7 mouse cellular contexts compared by ENCODE assay signal in the genomic region with DNA sequence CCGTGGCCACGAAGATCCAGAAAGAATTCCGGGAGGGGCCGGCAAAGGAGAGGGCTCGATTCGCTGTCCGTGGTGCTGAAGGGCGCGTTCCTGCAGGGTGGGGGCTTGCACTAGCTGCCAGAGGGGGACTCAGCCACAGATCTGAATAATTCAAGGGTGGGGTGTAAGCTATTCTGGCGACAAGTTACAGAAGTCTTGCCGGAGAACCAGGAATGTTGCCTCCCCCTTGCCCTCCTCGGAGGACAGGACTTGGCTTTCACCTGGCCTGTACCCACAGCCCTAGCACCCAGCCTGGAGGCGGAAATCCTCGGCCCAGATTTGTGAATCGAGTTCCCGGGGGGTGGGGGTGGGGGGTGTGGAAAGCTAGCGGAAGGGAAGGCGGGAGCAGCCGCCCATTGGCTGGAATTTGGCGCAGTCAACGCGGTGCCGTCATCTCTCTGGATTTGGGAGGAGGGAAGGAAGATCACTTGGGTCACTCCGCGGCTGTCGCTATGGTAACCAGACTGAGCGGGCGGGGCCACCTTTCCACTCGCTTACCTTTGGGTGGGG. TPM values are rescaled to one million over a fixed set of nuclear protein-coding genes. Genes with fewer than 3 reads are reported as not detected.
DNase-seq lines count a peak whose midpoint lies in the region; ATAC-seq lines count a peak whose summit lies in the region.

No protein-coding gene starts in this region.

- under 1% methylated on average over 29 of the region's 29 CpGs for WGBS in midbrain, embryonic 13.5 days
- under 1% methylated on average over 29 of the region's 29 CpGs for WGBS in stomach, embryonic 15.5 days

- H3K9me3 ChIP-seq in midbrain, embryonic 13.5 days = no peaks in the 10 kb centered on the region
- H3K9me3 ChIP-seq in stomach, embryonic 15.5 days = no peaks in the 10 kb centered on the region

- intact Hi-C loops in left cerebral cortex, postnatal 36 days (cut with DNase I) = no loop called here

- ATAC-seq in midbrain, embryonic 13.5 days = peak; percentile 39
- peak; percentile 24; the same call in 1 of the 2 replicates for ATAC-seq in stomach, embryonic 15.5 days (ENCODE audit: insufficient read depth, low FRiP score, low read depth)

- peak overlapping the region; percentile 89 for H3K4me3 ChIP-seq in midbrain, embryonic 13.5 days (replicated peaks)
- peak overlapping the region; percentile 33 for H3K4me3 ChIP-seq in stomach, embryonic 15.5 days (replicated peaks)

- 0 out of 2 replicates have a peak, but pooled peaks cover 2% of the 10 kb centered on the region for H3K27me3 ChIP-seq in midbrain, embryonic 13.5 days
- peaks cover 70% of the 10 kb centered on the region for H3K27me3 ChIP-seq in stomach, embryonic 15.5 days (replicated peaks)

- peak; percentile 82 to 83 for DNase-seq in adrenal gland, postnatal 36 days
- DNase-seq in embryo, embryonic 10 days (ENCODE audit: low spot score) = peak; percentile 90
- peak; percentile 47 to 61 for DNase-seq in gastrocnemius, postnatal 4 days (ENCODE audit: low spot score in 2 of 2)
- peak; percentile 26 for DNase-seq in kidney, adult 11 months
- DNase-seq in left cerebral cortex, postnatal 36 days (ENCODE audit: low spot score in 2 of 2) = peak; percentile 89 to 90

- H3K27ac ChIP-seq in midbrain, embryonic 13.5 days = peak overlapping the region; percentile 76
- H3K27ac ChIP-seq in stomach, embryonic 15.5 days = no peak overlapping the region

- peak overlapping the region; percentile 93 for H3K4me2 ChIP-seq in midbrain, embryonic 13.5 days (replicated peaks)
- peak overlapping the region; percentile 62 for H3K4me2 ChIP-seq in stomach, embryonic 15.5 days

- H3K4me1 ChIP-seq in midbrain, embryonic 13.5 days (replicated peaks) = peaks cover 51% of the 10 kb centered on the region
- peaks cover 26% of the 10 kb centered on the region for H3K4me1 ChIP-seq in stomach, embryonic 15.5 days

- H3K9ac ChIP-seq in midbrain, embryonic 13.5 days (replicated peaks) = peak overlapping the region; percentile 98
- no peak overlapping the region for H3K9ac ChIP-seq in stomach, embryonic 15.5 days

- H3K36me3 ChIP-seq in midbrain, embryonic 13.5 days = no peaks in the 10 kb centered on the region
- no peaks in the 10 kb centered on the region for H3K36me3 ChIP-seq in stomach, embryonic 15.5 days

RNA-seq across cellular contexts. Expression of gene Cdk5r2, which starts 3.5 kb away (rescaled TPM):
- total RNA-seq in adrenal gland, postnatal 36 days (2021) = 1 to 10 TPM; 2.8 to 3.5 TPM
- total RNA-seq in gastrocnemius, postnatal 4 days (2021) = under 1 TPM; 0.12 to 0.18 TPM
- total RNA-seq in left cerebral cortex, postnatal 36 days (2021) = 100 to 1,000 TPM; 384 to 481 TPM
- polyA plus RNA-seq in midbrain, embryonic 13.5 days (2015; fragmentation: Nextera tagmentation; extraction: Ambion mirVana) = 4.8 and 7.1 TPM in 2 replicates
- 0.18 TPM in 2 replicates for polyA plus RNA-seq in stomach, embryonic 15.5 days (2015; fragmentation: Nextera tagmentation; extraction: Ambion mirVana)

RNA-seq across cellular contexts. Expression of gene Fev, which starts 27.0 kb away (rescaled TPM):
- total RNA-seq in adrenal gland, postnatal 36 days (2021) = 1 to 10 TPM in 1 of 2 experiments, under 1 TPM in 1; 0.93 to 1.1 TPM
- total RNA-seq in gastrocnemius, postnatal 4 days (2021) = not detected
- not detected for total RNA-seq in left cerebral cortex, postnatal 36 days (2021)
- polyA plus RNA-seq in midbrain, embryonic 13.5 days (2015; fragmentation: Nextera tagmentation; extraction: Ambion mirVana) = 1.8 and 5.1 TPM in 2 replicates
- polyA plus RNA-seq in stomach, embryonic 15.5 days (2015; fragmentation: Nextera tagmentation; extraction: Ambion mirVana) = 1.6 TPM in 2 replicates

RNA-seq across cellular contexts. Expression of gene Cryba2, which starts 34.7 kb away (rescaled TPM):
- total RNA-seq in adrenal gland, postnatal 36 days (2021) = under 1 TPM in 1 of 2 experiments, not detected in 1; 0.56 TPM
- not detected for total RNA-seq in gastrocnemius, postnatal 4 days (2021)
- 1 to 10 TPM in 1 of 2 experiments, not detected in 1; 1.2 TPM for total RNA-seq in left cerebral cortex, postnatal 36 days (2021)
- 0.64 and 1.9 TPM in 2 replicates for polyA plus RNA-seq in midbrain, embryonic 13.5 days (2015; fragmentation: Nextera tagmentation; extraction: Ambion mirVana)
- 2.2 and 3.9 TPM in 2 replicates for polyA plus RNA-seq in stomach, embryonic 15.5 days (2015; fragmentation: Nextera tagmentation; extraction: Ambion mirVana)

Comparison
In these comparisons a context has a peak if more than half of its experiments do, and no peak if none do; other contexts are left out.
1. DNase-seq: peak in every context shown above with its lines; median percentile 90 in embryo, embryonic 10 days; 90 in left cerebral cortex, postnatal 36 days; 82 in adrenal gland, postnatal 36 days; 54 in gastrocnemius, postnatal 4 days; 26 in kidney, adult 11 months.
2. RNA of gene Cdk5r2, which starts 3.5 kb away (total RNA-seq): 384 to 481 TPM in left cerebral cortex, postnatal 36 days; 2.8 to 3.5 TPM in adrenal gland, postnatal 36 days and 0.12 to 0.18 TPM in gastrocnemius, postnatal 4 days; every median in the first group is over 10 times any median in the second.